Mouse (Mus musculus): ENCODE data around the gene Zranb3. TPM values are rescaled to one million over a fixed set of nuclear protein-coding genes. Genes with fewer than 3 reads are reported as not detected.
"Not testable (repeated sequence)": the region's sequence is repeated elsewhere in the genome, so short reads cannot be mapped to it uniquely, and the experiment has no call there.

The Zranb3 gene
- 1 to 10 TPM; 1.5 to 3.8 TPM for polyA plus RNA-seq (2017; shearing (Covaris generic))

DNA sequence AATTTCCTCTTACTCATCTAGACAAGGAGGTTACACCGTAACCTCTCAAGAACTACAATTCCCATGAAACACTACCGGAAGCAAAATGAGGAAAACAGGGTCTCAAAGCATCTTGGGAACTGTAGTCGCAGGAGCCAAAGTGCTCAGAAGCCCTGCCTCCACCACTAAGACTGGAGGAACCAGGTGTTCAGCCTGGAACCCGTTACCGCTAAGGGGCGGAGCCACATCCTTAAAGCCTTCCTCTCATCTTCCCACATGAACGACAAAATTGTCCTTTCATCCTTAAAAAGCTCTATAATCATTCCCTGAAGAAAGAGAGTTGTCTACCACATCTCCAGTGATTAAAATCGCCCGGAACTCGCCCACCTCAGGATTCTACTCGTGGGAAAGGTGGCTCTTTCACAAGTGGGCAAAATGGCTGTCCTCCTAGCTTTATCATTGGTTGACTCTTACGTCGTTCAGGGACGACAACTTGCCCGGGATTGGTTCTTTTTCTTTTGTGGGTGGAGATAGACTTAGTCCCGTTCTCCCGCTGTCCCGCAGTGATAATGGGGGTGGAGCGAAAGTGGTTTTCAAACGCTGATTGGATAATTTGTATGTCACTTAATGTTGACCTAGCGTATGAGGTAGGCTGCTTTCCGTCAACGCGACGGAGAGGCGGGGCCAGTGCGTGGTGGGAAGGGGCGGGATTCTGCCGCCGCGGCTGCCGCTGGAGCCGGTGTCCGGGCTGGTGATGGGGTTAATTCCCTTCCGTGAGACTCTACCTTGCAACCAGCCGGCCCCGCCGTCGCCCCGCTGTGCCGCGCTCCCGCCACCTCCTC is at the start of gene Zranb3, which contains the start of gene R3hdm1:
TSS of gene Zranb3 (minus strand) at position 407 of the 821 bp plus-strand sequence.
TSS of gene R3hdm1 (plus strand) at position 661 of the 821 bp plus-strand sequence.
- peak; percentile 83 for ATAC-seq

DNA sequence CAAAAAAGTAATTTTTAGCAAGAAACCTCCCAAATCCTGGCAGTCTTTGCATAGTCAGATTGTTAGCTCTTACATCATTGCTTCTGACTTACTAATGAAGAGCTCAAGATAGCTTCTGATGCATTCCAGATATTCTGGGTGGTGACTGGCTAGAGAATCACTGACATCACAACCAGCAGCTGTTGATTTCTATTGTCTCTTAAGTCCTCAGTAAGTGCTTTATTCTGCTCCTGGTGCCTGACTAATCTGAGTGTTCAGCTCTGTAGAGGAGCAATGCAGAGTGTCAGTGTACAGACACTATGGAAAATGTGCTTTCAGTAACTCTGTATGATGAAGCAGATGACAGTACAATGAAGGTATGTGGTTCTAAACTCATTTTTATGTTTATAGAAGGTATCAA is 38.9 kb upstream of the Zranb3 start:
- no peak for ATAC-seq

GRCm38 (mm10) chr1:128141039-128141438 is 38.2 kb upstream of the Zranb3 start:
- ATAC-seq: peak; percentile 51

DNA sequence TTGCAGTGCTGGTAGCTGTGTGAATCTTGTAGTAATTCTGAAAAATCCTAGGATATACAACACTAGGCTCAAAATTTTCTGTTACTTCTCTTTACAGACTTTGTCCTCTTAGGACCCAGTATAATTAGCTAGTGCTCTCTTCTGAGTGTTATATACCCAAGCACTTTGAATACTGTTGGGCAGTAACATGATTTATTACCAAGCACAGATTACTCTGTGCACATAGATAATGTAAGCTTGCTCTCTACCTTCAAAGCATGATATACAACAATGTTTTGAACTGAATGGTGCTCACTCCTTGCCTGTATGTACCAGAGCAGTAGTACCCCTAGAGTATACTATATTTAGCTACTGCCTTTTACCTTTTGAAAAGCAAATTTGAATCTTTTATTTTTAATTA is 33.4 kb upstream of the Zranb3 start:
- not testable (repeated sequence) for ATAC-seq

- no peak for ATAC-seq
These were observed 18.2 kb upstream of the Zranb3 start for GRCm38 (mm10) chr1:128120913-128121627.

DNA sequence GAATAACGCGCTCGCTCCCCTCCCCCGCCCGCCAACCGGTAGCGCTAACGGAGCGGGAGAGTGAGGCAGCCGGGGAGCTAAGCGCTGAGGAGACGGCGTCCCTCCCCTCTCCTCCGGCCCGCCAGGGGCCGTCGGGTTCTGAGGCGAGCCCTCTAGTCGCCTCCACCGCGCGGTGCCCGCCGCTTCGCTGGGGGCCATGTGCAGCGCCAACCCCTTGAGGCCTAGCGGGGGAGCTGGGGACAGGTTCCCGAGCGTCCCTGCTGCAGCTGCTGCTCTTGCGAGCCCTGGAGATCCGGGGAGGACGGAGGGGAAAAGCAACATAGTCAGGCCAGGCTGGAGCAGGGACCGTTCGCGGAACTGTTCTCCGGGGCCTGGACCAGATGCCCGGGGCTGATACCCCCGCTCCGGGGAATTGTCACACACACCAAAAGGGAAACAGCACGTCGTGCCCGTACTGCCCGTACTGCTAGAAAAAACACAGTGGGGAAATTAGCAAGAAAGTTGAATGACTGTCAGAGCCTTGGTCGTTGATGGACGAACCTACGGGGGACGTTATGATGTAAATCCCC is 757 bp upstream of the Zranb3 start:
- no peak for ATAC-seq

GRCm38 (mm10) chr1:128102251-128102640 is 601 bp downstream of the Zranb3 start:
- ATAC-seq: peak; percentile 37

GRCm38 (mm10) chr1:128098309-128098708 is 4.5 kb downstream of the Zranb3 start:
- ATAC-seq: no peak

DNA sequence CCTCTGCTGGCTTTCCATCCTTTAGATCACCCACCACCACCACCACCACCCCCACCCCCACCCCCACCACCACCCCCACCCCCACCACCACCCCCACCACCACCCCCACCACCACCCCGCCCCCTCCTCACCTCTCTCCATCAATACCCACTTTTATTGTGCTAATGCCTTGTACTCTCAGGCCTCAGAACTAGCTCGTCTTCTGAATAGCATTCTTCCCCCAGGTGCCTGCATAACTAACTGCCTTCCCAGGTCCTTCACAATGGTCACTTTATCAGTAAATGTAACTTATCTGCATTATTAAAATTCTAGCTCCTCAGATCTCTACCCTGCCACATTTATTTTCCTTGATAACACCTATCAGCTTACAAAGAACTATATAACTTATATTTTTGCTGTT is 8.2 kb downstream of the Zranb3 start:
- no peak for ATAC-seq

- ATAC-seq: no peak
These were observed 20.0 kb downstream of the Zranb3 start for GRCm38 (mm10) chr1:128082800-128083199.

DNA sequence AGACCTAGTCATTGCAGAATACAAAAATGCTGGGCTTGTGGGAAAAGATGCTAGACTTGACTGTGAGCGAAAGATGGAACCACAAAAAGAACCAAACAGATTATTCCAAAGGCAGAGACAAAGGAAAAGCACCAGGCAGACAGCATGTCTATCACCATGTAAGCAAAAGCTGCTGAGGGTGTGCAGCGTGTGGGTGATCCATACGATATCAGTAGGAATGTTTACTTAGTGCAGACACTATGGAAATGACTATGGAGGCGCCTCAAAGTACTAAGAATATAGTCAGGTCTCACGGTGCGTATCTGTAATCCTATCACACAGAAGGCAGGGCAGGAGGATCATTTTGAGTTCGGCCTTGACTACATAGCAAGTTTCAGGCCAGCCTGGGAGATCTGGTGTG is 21.0 kb downstream of the Zranb3 start:
- no peak for ATAC-seq

GRCm38 (mm10) chr1:128080936-128081696 is 21.7 kb downstream of the Zranb3 start:
- ATAC-seq: no peak

- no peak for ATAC-seq
These were observed 24.2 kb downstream of the Zranb3 start for GRCm38 (mm10) chr1:128078646-128079045.

DNA sequence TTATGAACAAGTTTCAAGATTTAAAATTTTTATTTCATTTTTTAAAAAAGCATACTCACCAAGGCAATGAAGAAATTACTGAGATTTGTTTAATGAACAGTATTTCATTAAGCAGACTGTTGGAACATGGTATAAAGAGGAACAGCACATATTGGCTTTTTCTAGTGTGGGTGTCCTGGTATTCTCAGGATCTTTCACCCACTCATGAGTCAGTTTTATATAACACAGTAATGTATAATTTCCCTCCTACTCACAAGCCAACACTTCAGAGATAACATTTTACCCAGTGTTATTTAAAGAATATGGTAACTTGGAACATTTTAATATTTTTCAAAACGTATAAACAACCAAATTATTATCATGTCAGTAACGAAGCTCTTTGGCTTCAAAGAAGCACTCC is 25.1 kb downstream of the Zranb3 start:
- no peak for ATAC-seq

- ATAC-seq: peak; percentile 93
These were observed 25.9 kb downstream of the Zranb3 start for GRCm38 (mm10) chr1:128076791-128077479.

GRCm38 (mm10) chr1:128073051-128073450 is 29.8 kb downstream of the Zranb3 start:
- ATAC-seq: no peak

GRCm38 (mm10) chr1:128070003-128070402 is 32.8 kb downstream of the Zranb3 start:
- ATAC-seq: no peak

- no peak for ATAC-seq
These were observed 33.9 kb downstream of the Zranb3 start for GRCm38 (mm10) chr1:128068945-128069397.

- ATAC-seq: no peak
These were observed 38.1 kb downstream of the Zranb3 start for GRCm38 (mm10) chr1:128064716-128065115.

DNA sequence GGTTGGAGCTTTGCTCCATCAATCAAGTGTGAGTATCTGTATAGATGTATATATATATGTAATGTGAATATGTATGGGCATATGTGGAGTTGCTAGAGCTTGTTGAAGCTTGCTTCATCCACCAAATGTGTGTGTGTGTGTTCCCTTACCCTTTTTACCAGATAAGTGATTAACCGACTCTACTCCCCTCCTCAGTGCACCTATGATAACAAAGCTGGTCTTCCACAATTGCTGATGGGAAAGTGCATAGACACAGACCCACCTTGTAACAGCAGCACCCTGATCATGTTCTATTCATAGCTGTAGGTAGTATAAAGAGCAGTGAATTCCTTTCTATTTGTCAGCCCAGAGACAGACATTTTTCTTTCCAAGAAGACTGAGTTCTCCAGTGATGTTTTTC is 40.7 kb downstream of the Zranb3 start:
- ATAC-seq: no peak

- no peak for ATAC-seq
These were observed 41.4 kb downstream of the Zranb3 start for GRCm38 (mm10) chr1:128061401-128061800.

All from CD4-positive, CD25-positive, alpha-beta regulatory T cell, adult 4 months (primary cell).